ENCODE assay signal across 10 mouse cellular contexts in genomic region chr19:46623790-46624772, GRCm38 (mm10). TPM values are rescaled to one million over a fixed set of nuclear protein-coding genes. Genes with fewer than 3 reads are reported as not detected.
DNase-seq lines count a peak whose midpoint lies in the region; ATAC-seq and TF ChIP-seq lines count a peak whose summit lies in the region.
"Had no signal": no experiment of that assay in that cellular context is flagged by ENCODE, and none has a peak within 500 bp of the region (broad histone marks: within the 10 kb centered on the region; RNA-seq: fewer than 3 reads in every experiment).

No protein-coding gene starts in this region.

- 8% methylated on average over 19 of the region's 19 CpGs for WGBS in kidney, embryonic 15.5 days

- peak; percentile 71 for ATAC-seq in kidney, embryonic 15.5 days (replicated peaks; ENCODE audit: low FRiP score)

- H3K4me3 ChIP-seq in layer of hippocampus, adult 2 months, result peak overlapping the region; percentile 10
- peak overlapping the region; percentile 40 for H3K4me3 ChIP-seq in kidney, embryonic 15.5 days (replicated peaks)

- H3K4me1 ChIP-seq in kidney, embryonic 15.5 days, result peaks cover 67% of the 10 kb centered on the region

- TF ChIP-seq CTCF in layer of hippocampus, adult 2 months (conservative IDR thresholded peaks at IDR 0.05), result no peak

- peaks cover 12% of the 10 kb centered on the region; the same call in 1 of the 2 replicates for H3K36me3 ChIP-seq in kidney, embryonic 15.5 days

- DNase-seq in layer of hippocampus, adult 2 months (ENCODE audit: low spot score in 2 of 2), result no peak
- no peak for DNase-seq in layer of hippocampus, adult 11-12 months (ENCODE audit: low spot score)
- DNase-seq in heart, adult 18-20 months, result peak; percentile 83 to 88
- DNase-seq in lung, postnatal 14 days, result peak; percentile 75
- no peak for DNase-seq in T-cell, adult 2 months (ENCODE audit: low spot score)
- no peak for DNase-seq in spleen, postnatal 36 days (ENCODE audit: low spot score in 2 of 2)
- DNase-seq in adrenal gland, postnatal 25 days, result no peak

- H3K27me3 ChIP-seq in kidney, embryonic 15.5 days, result no peaks in the 10 kb centered on the region
- H3K27me3 ChIP-seq: CH12.LX had no signal

- H3K27ac ChIP-seq in layer of hippocampus, adult 2 months, result peak overlapping the region; percentile 70
- H3K27ac ChIP-seq in kidney, embryonic 15.5 days, result peak overlapping the region; percentile 93

- H3K9me3 ChIP-seq in kidney, embryonic 15.5 days (replicated peaks), result no peaks in the 10 kb centered on the region

- H3K4me2 ChIP-seq in kidney, embryonic 15.5 days, result peak overlapping the region; percentile 61

- peak overlapping the region; percentile 43 for H3K9ac ChIP-seq in kidney, embryonic 15.5 days

RNA-seq across cellular contexts. Expression of gene Wbp1l, which starts 25.2 kb away (rescaled TPM):
- 10 to 100 TPM; 33.5 to 38.0 TPM for total RNA-seq in layer of hippocampus, adult 2 months (2021)
- 10 to 100 TPM; 46.9 to 60.7 TPM for total RNA-seq in heart, adult 18-20 months (2021)
- 46.4 and 51.3 TPM in 2 replicates for polyA plus RNA-seq in kidney, embryonic 15.5 days (2015; fragmentation: Nextera tagmentation; extraction: Ambion mirVana)
- 154 and 189 TPM in 2 replicates for total RNA-seq in adrenal gland, postnatal 25 days (2021)

RNA-seq across cellular contexts. Expression of gene Cyp17a1, which starts 48.9 kb away (rescaled TPM):
- total RNA-seq in layer of hippocampus, adult 2 months (2021), result not detected
- total RNA-seq in heart, adult 18-20 months (2021), result not detected
- 0.12 and 0.79 TPM in 2 replicates for polyA plus RNA-seq in kidney, embryonic 15.5 days (2015; fragmentation: Nextera tagmentation; extraction: Ambion mirVana)
- total RNA-seq in adrenal gland, postnatal 25 days (2021), result 1.2 and 1.9 TPM in 2 replicates
- total RNA-seq: CH12.LX; gastrocnemius, adult 8-10 months had no signal

RNA-seq across cellular contexts. Expression of gene Sfxn2, which starts 50.9 kb away (rescaled TPM):
- 1 to 10 TPM; 7.4 to 8.3 TPM for total RNA-seq in layer of hippocampus, adult 2 months (2021)
- 1 to 10 TPM; 2.0 to 2.8 TPM for total RNA-seq in heart, adult 18-20 months (2021)
- 32.9 and 33.0 TPM in 2 replicates for polyA plus RNA-seq in kidney, embryonic 15.5 days (2015; fragmentation: Nextera tagmentation; extraction: Ambion mirVana)
- total RNA-seq in adrenal gland, postnatal 25 days (2021), result 8.0 and 12.7 TPM in 2 replicates

RNA-seq across cellular contexts. Expression of gene Arl3, which starts 51.1 kb away (rescaled TPM):
- total RNA-seq in layer of hippocampus, adult 2 months (2021), result 100 to 1,000 TPM; 122 to 129 TPM
- total RNA-seq in heart, adult 18-20 months (2021), result 10 to 100 TPM; 34.6 to 38.1 TPM
- 143 and 145 TPM in 2 replicates for polyA plus RNA-seq in kidney, embryonic 15.5 days (2015; fragmentation: Nextera tagmentation; extraction: Ambion mirVana)
- 50.3 and 61.0 TPM in 2 replicates for total RNA-seq in adrenal gland, postnatal 25 days (2021)

Comparison
In these comparisons a context has a peak if more than half of its experiments do, and no peak if none do; other contexts are left out.
1. DNase-seq: peak in heart, adult 18-20 months (2 of 2) and lung, postnatal 14 days (single experiment); none in layer of hippocampus, adult 2 months (0 of 2), layer of hippocampus, adult 11-12 months (single experiment), T-cell, adult 2 months (single experiment), spleen, postnatal 36 days (0 of 2) and adrenal gland, postnatal 25 days (single experiment).